Mouse (Mus musculus) MEL (cell line): ENCODE measurements at regions not wholly inside any gene's neighbourhood (a gene's known extent, or its start where the extent isn't known, plus 50 kb on each side); places are given as distances from the start of the nearest gene placed in this dataset.

Source experiments
- DNase-seq: peaks from one replicate; pipeline ENCODE4 v3.0.0; 2011; ENCODE audit warnings: low read depth, low spot score
- H3K27ac ChIP-seq: 2 replicates; pipeline ENCODE4 v1.5.1; 2012; ENCODE audit warnings: low read depth, mild to moderate bottlenecking, control low read depth, low read length, moderate library complexity; ENCODE audit not compliant: control insufficient read depth
- H3K27me3 ChIP-seq, 2 experiments: fragments of 150-350 bp in 1 of 2; sonication (generic) in 1 of 2; 2 replicates each; pipeline ENCODE4 v1.6.1; 2012; ENCODE audit warnings: low read length in 2 of 2, mild to moderate bottlenecking in 2 of 2, improper control_type of control experiment in 1 of 2, moderate library complexity in 1 of 2; ENCODE audit not compliant: insufficient read depth in 2 of 2, control insufficient read depth in 1 of 2
- H3K36me3 ChIP-seq, 2 experiments: 2 replicates each; pipeline ENCODE4 v1.6.1; 2012 to 2014; ENCODE audit warnings: low read length in 2 of 2, improper control_type of control experiment in 1 of 2, inconsistent platforms in 1 of 2, mild to moderate bottlenecking in 1 of 2; ENCODE audit not compliant: insufficient read depth in 2 of 2, control insufficient read depth in 1 of 2
- H3K4me1 ChIP-seq, 2 experiments: fragments of 150-350 bp in 1 of 2; sonication (generic) in 1 of 2; 2 replicates each; pipeline ENCODE4 v1.6.1; 2012; ENCODE audit warnings: low read length in 2 of 2, improper control_type of control experiment in 1 of 2, mild to moderate bottlenecking in 1 of 2; ENCODE audit not compliant: insufficient read depth in 2 of 2, control insufficient read depth in 1 of 2
- H3K4me3 ChIP-seq, 2 experiments: fragments of 150-350 bp in 1 of 2; sonication (generic) in 1 of 2; 2 replicates each; pipeline ENCODE4 v1.5.1; 2012; ENCODE audit warnings: low read depth in 2 of 2, low read length in 2 of 2, mild to moderate bottlenecking in 2 of 2, moderate library complexity in 2 of 2, control low read depth in 1 of 2, improper control_type of control experiment in 1 of 2; ENCODE audit not compliant: control insufficient read depth in 1 of 2, insufficient read depth in 1 of 2
- H3K79me2 ChIP-seq: 2 replicates; pipeline ENCODE4 v1.6.1; 2012; ENCODE audit warnings: mild to moderate bottlenecking, low read length, moderate library complexity; ENCODE audit not compliant: control insufficient read depth, poor library complexity, insufficient read depth
- H3K9ac ChIP-seq: 2 replicates; pipeline ENCODE4 v1.6.1; 2012; ENCODE audit warnings: low read depth, mild to moderate bottlenecking, control low read depth, low read length, moderate library complexity; ENCODE audit not compliant: control insufficient read depth, poor library complexity, severe bottlenecking
- H3K9me3 ChIP-seq: fragments of 150-350 bp; sonication (generic); replicated peaks from 2 replicates; pipeline ENCODE4 v1.6.1; 2012; ENCODE audit warnings: mild to moderate bottlenecking, low read length, improper control_type of control experiment, moderate library complexity; ENCODE audit not compliant: insufficient read depth
- CTCF ChIP-seq, 3 experiments: IDR thresholded peaks in 2 of 3; conservative IDR thresholded peaks in 1 of 3; 2 replicates each; pipeline ENCODE4 v1.5.1; 2011 to 2012; ENCODE audit warnings: low read length in 3 of 3, low read depth in 2 of 3, mild to moderate bottlenecking in 2 of 3, improper control_type of control experiment in 1 of 3, inconsistent platforms in 1 of 3, mixed read lengths in 1 of 3, moderate library complexity in 1 of 3; ENCODE audit not compliant: control insufficient read depth in 1 of 3, insufficient read depth in 1 of 3, poor library complexity in 1 of 3, severe bottlenecking in 1 of 3
- HCFC1 ChIP-seq: IDR thresholded peaks from 2 replicates; pipeline ENCODE4 v1.6.1; 2012; ENCODE audit warnings: low read depth, mild to moderate bottlenecking, inconsistent platforms, low read length, improper control_type of control experiment, moderate library complexity
- KAT2A ChIP-seq: conservative IDR thresholded peaks from 2 replicates; pipeline ENCODE4 v1.6.1; 2012; ENCODE audit warnings: low read depth, low read length, improper control_type of control experiment, inconsistent platforms
- MAZ ChIP-seq: IDR thresholded peaks from 2 replicates; pipeline ENCODE4 v1.6.1; 2012; ENCODE audit warnings: low read depth, mild to moderate bottlenecking, inconsistent platforms, low read length, improper control_type of control experiment
- MXI1 ChIP-seq: IDR thresholded peaks from 2 replicates; pipeline ENCODE4 v1.6.1; 2011; ENCODE audit warnings: mild to moderate bottlenecking, low read depth, low read length, improper control_type of control experiment
- MYB ChIP-seq: IDR thresholded peaks from 2 replicates; pipeline ENCODE4 v1.6.1; 2011; ENCODE audit warnings: mild to moderate bottlenecking, low read depth, low read length, improper control_type of control experiment
- MYC ChIP-seq: IDR thresholded peaks from 2 replicates; pipeline ENCODE4 v1.6.1; 2011; ENCODE audit warnings: low read depth, mild to moderate bottlenecking, low read length, improper control_type of control experiment, moderate library complexity
- NRF1 ChIP-seq: IDR thresholded peaks from 2 replicates; pipeline ENCODE4 v1.6.1; 2014; ENCODE audit warnings: low read depth, mild to moderate bottlenecking, inconsistent platforms, low read length, improper control_type of control experiment, moderate library complexity; ENCODE audit not compliant: poor library complexity, insufficient read depth, severe bottlenecking
- POLR2AphosphoS5 ChIP-seq: IDR thresholded peaks from 2 replicates; pipeline ENCODE4 v1.6.1; 2012; ENCODE audit warnings: low read depth, borderline replicate concordance, mild to moderate bottlenecking, inconsistent platforms, low read length, moderate library complexity, mixed read lengths
- RAD21 ChIP-seq: IDR thresholded peaks from 2 replicates; pipeline ENCODE4 v1.6.1; 2011; ENCODE audit warnings: mild to moderate bottlenecking, low read depth, low read length, improper control_type of control experiment
- UBTF ChIP-seq: IDR thresholded peaks from 2 replicates; pipeline ENCODE4 v1.6.1; 2012; ENCODE audit warnings: low read depth, mild to moderate bottlenecking, inconsistent platforms, low read length, improper control_type of control experiment, moderate library complexity, borderline replicate concordance; ENCODE audit not compliant: insufficient read depth
- USF1 ChIP-seq: IDR thresholded peaks from 2 replicates; pipeline ENCODE4 v1.6.1; 2014; ENCODE audit warnings: low read depth, mild to moderate bottlenecking, inconsistent platforms, low read length, improper control_type of control experiment, moderate library complexity
- USF2 ChIP-seq, 2 experiments: IDR thresholded peaks; 2 replicates each; pipeline ENCODE4 v1.6.1; 2011 to 2012; ENCODE audit warnings: improper control_type of control experiment in 2 of 2, low read length in 2 of 2, borderline replicate concordance in 1 of 2, inconsistent platforms in 1 of 2, low read depth in 1 of 2, mild to moderate bottlenecking in 1 of 2; ENCODE audit not compliant: insufficient read depth in 1 of 2
- ZMIZ1 ChIP-seq: IDR thresholded peaks from 2 replicates; pipeline ENCODE4 v1.6.1; 2012; ENCODE audit warnings: low read depth, mild to moderate bottlenecking, inconsistent platforms, low read length, improper control_type of control experiment, moderate library complexity

DNA sequence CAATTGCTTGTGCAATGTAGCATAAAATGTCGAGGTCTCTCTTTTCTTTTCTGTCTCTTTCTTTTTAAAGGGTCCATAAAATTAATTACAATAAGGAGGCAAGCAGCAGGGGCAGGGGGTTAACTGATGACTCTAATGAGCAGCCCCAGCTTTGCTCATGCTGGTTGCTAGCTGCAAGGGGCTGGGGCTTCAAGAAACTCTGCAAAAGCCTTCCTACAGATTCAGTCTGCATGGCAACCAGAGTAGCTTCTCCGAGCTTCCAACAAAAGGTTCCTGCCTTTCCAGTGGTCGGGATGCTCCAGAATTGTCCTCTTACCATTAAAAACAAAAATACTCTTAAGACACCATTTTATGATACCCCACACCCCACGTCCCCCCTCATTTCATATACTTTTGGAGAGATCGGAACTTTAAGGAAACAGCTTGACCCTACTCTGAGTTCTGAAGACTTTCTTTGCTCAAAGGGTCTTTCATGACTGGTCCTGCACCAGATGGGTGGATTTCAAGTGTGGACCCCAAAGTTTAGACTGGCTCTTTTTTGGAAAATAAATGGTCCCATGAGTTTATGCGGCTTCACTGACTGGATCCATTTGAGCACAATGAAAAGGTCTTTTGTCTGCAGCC is 280.8 kb downstream of the Insig2 start:
- Histone ChIP-seq H3K4me3 (no peak overlapping the region), H3K36me3 (no peaks in the 10 kb centered on the region)
- DNase-seq, result no peak
- TF ChIP-seq POLR2AphosphoS5 (no peak), MYC (no peak), USF1 (no peak), CTCF (IDR thresholded peaks at IDR 0.05 in 2 of 3, conservative IDR thresholded peaks at IDR 0.05 in 1 of 3; ENCODE audit: control insufficient read depth in 1 of 3, insufficient read depth in 1 of 3, low read depth in 2 of 3, low read length in 3 of 3, poor library complexity in 1 of 3, severe bottlenecking in 1 of 3) (no peak), KAT2A (no peak), USF2 (IDR thresholded peaks at IDR 0.05; ENCODE audit: borderline replicate concordance in 1 of 2, insufficient read depth in 1 of 2, low read depth in 1 of 2, low read length in 2 of 2) (no peak)
- TF ChIP-seq, all 39 proteins: peak for 0
- Histone ChIP-seq H3K27me3 (no peaks in the 10 kb centered on the region), H3K79me2 (no peaks in the 10 kb centered on the region), H3K9ac (no peak overlapping the region), H3K4me1 (no peaks in the 10 kb centered on the region), H3K27ac (no peak overlapping the region), H3K9me3 (no peaks in the 10 kb centered on the region)

DNA sequence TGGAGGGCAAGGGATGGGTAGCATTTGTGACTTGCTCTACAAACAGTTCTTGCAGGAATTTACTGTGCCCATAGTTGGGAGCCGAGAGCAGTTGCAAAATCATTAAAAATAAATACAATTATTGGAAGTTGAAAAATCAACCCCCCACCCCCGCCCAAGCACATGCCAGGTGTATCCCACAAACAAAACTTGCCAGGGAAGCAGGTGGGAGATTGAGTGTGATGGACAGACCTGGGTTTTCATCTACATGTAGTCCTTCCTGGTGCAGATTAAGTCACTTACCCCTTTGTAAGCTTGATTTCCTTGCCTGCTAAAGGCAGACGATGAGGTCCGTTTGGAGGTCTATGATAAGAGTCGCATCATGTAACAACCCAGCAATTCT is 280.3 kb downstream of the Insig2 start:
- H3K79me2 ChIP-seq, result no peaks in the 10 kb centered on the region
- H3K27me3 ChIP-seq, result no peaks in the 10 kb centered on the region
- no peak for DNase-seq
- H3K9me3 ChIP-seq, result no peaks in the 10 kb centered on the region
- H3K36me3 ChIP-seq, result no peaks in the 10 kb centered on the region
- no peak overlapping the region for H3K27ac ChIP-seq
- no peak overlapping the region for H3K4me3 ChIP-seq
- no peak overlapping the region for H3K9ac ChIP-seq
- no peaks in the 10 kb centered on the region for H3K4me1 ChIP-seq
- TF ChIP-seq ZMIZ1 (no peak), HCFC1 (no peak)

DNA sequence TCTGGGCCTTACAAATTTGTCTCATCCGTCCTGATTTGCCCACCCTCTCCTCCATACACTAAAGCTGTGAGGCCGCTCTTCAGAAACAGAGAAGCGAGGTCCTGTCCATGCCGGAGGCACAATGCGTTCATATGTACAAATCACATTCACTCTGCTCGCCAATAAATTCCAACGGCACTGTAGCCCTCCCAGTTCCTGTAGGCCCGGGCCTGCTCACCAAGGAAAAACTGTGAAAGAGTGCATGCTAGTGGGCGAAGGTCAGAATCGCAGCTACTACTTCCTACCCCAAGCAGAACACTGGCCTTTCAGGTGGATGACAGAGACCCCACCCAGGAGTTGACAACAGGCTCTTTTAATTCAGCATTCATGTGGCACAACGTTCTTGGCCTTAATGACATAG is 278.7 kb downstream of the Insig2 start:
- no peak overlapping the region for H3K4me3 ChIP-seq
- H3K27ac ChIP-seq, result no peak overlapping the region
- no peaks in the 10 kb centered on the region for H3K79me2 ChIP-seq
- no peak overlapping the region for H3K9ac ChIP-seq
- no peaks in the 10 kb centered on the region for H3K9me3 ChIP-seq
- TF ChIP-seq UBTF (no peak), MYB (no peak), RAD21 (no peak), MXI1 (no peak), HCFC1 (no peak), MAZ (no peak), NRF1 (no peak)
- DNase-seq, result no peak
- H3K36me3 ChIP-seq, result no peaks in the 10 kb centered on the region
- H3K4me1 ChIP-seq, result no peaks in the 10 kb centered on the region
- H3K27me3 ChIP-seq, result no peaks in the 10 kb centered on the region
